Mouse (Mus musculus): ENCODE data around the gene Cst13. TPM values are rescaled to one million over a fixed set of nuclear protein-coding genes. Genes with fewer than 3 reads are reported as not detected.
"Not testable (repeated sequence)": the region's sequence is repeated elsewhere in the genome, so short reads cannot be mapped to it uniquely, and the experiment has no call there.

The Cst13 gene
- not detected for total RNA-seq (2021)

GRCm38 (mm10) chr2:148819909-148820308, at the start of gene Cst13:
TSS of gene Cst13 (plus strand) at chr2:148820081.
- no peak for DNase-seq
- intact Hi-C loops (cut with DNase I): no loop called here

GRCm38 (mm10) chr2:148771397-148771796, 48.5 kb upstream of the Cst13 start, which contains the start of gene Cst11:
TSS of gene Cst11 (minus strand) at chr2:148771497.
- DNase-seq; intact Hi-C loops (cut with DNase I): not testable (repeated sequence)

GRCm38 (mm10) chr2:148781709-148782108, 38.2 kb upstream of the Cst13 start, which contains the start of gene 8030411F24Rik:
TSS of gene 8030411F24Rik (plus strand) at chr2:148782009.
- no peak for DNase-seq
- intact Hi-C loops (cut with DNase I): no loop called here

GRCm38 (mm10) chr2:148789142-148789541, 30.7 kb upstream of the Cst13 start, which contains the start of gene Cst12:
TSS of gene Cst12 (plus strand) at chr2:148789361.
- DNase-seq: no peak
- intact Hi-C loops (cut with DNase I): no loop called here

- intact Hi-C loops (cut with DNase I): no loop called here
- DNase-seq: no peak
Observed at GRCm38 (mm10) chr2:148798485-148798884, 21.4 kb upstream of the Cst13 start, which contains the start of gene Cst8. TSS of gene Cst8 (plus strand) at chr2:148798785.

GRCm38 (mm10) chr2:148801491-148801921, 18.4 kb upstream of the Cst13 start:
- intact Hi-C loops (cut with DNase I): no loop called here
- peak in 1 of 2 experiments; percentile 5 for DNase-seq

- DNase-seq: no peak
- intact Hi-C loops (cut with DNase I): no loop called here
Observed at GRCm38 (mm10) chr2:148806696-148807095, 13.2 kb upstream of the Cst13 start.

- intact Hi-C loops (cut with DNase I): no loop called here
Observed at GRCm38 (mm10) chr2:148825986-148826385, 6.1 kb downstream of the Cst13 start.

GRCm38 (mm10) chr2:148834912-148835311, 15.0 kb downstream of the Cst13 start, which contains the start of gene Cst9:
TSS of gene Cst9 (plus strand) at chr2:148835147.
- intact Hi-C loops (cut with DNase I): no loop called here
- DNase-seq: no peak

More at GRCm38 (mm10) chr2:148825986-148826385, 6.1 kb downstream of the Cst13 start:
- DNase-seq: no peak

- intact Hi-C loops (cut with DNase I): no loop called here
- no peak for DNase-seq
Observed at GRCm38 (mm10) chr2:148838075-148838777, 18.3 kb downstream of the Cst13 start.

- no peak for DNase-seq
- intact Hi-C loops (cut with DNase I): no loop called here
Observed at GRCm38 (mm10) chr2:148839224-148839623, 19.3 kb downstream of the Cst13 start.

- intact Hi-C loops (cut with DNase I): loop anchor here (1.0 to 2.0 kb wide), 3 partner anchors 23 to 99 kb away; partner anchors contain the start of gene Cst3
- peak; percentile 87 to 91 for DNase-seq
Observed at GRCm38 (mm10) chr2:148851116-148851906, 31.4 kb downstream of the Cst13 start.

GRCm38 (mm10) chr2:148856630-148857400, 36.9 kb downstream of the Cst13 start:
- DNase-seq: no peak
- intact Hi-C loops (cut with DNase I): no loop called here

- DNase-seq: no peak
- intact Hi-C loops (cut with DNase I): no loop called here
Observed at GRCm38 (mm10) chr2:148857506-148857905, 37.6 kb downstream of the Cst13 start.

GRCm38 (mm10) chr2:148860993-148861392, 41.1 kb downstream of the Cst13 start:
- intact Hi-C loops (cut with DNase I): no loop called here
- DNase-seq: no peak

GRCm38 (mm10) chr2:148861693-148862092, 41.8 kb downstream of the Cst13 start:
- intact Hi-C loops (cut with DNase I): no loop called here
- no peak for DNase-seq

- intact Hi-C loops (cut with DNase I): no loop called here
- DNase-seq: peak in 1 of 2 experiments; percentile 42
Observed at GRCm38 (mm10) chr2:148864966-148865365, 45.1 kb downstream of the Cst13 start, which contains the start of gene 9230104L09Rik. TSS of gene 9230104L09Rik (minus strand) at chr2:148865038.

GRCm38 (mm10) chr2:148868959-148869358, 49.1 kb downstream of the Cst13 start:
- intact Hi-C loops (cut with DNase I): no loop called here
- no peak for DNase-seq

GRCm38 (mm10) chr2:148870526-148870925, 50.6 kb downstream of the Cst13 start:
- DNase-seq: no peak
- intact Hi-C loops (cut with DNase I): loop anchor here (10.0 kb wide), 1 partner anchor 186 kb away; the partner anchor contains the start of gene Gzf1

GRCm38 (mm10) chr2:148872860-148873259, 53.0 kb downstream of the Cst13 start:
- intact Hi-C loops (cut with DNase I): loop anchor here (10.0 kb wide), 1 partner anchor 188 kb away; the partner anchor contains the start of gene Gzf1
- peak; percentile 60 to 61 for DNase-seq

All from heart, postnatal 10 days (tissue).